Mouse (Mus musculus) monocyte, adult 5-6 weeks (primary cell): ENCODE results near the gene Eml4. TPM values are rescaled to one million over a fixed set of nuclear protein-coding genes. Genes with fewer than 3 reads are reported as not detected.
A peak's percentile ranks its signal among the peaks of the same experiment; 100 is the strongest.

Source experiments
- ATAC-seq: fragments of 153-309, 156-312 bp; replicated peaks from 2 replicates; pipeline ENCODE4 v1.8.0; 2017; ENCODE audit warnings: mild to moderate bottlenecking; ENCODE audit not compliant: low TSS enrichment, insufficient number of reproducible peaks, severe bottlenecking, poor library complexity, low FRiP score
- total RNA-seq: library from RNA; stranded (forward); fragments of 200-1000, 200-491, 200-594 nt; gene quantifications from 3 replicates; pipeline ENCODE4 v1.2.3, GENCODE M21; 2017

The Eml4 gene
- total RNA-seq, 1 experiment from 2014 or later = 60.9 TPM

DNA sequence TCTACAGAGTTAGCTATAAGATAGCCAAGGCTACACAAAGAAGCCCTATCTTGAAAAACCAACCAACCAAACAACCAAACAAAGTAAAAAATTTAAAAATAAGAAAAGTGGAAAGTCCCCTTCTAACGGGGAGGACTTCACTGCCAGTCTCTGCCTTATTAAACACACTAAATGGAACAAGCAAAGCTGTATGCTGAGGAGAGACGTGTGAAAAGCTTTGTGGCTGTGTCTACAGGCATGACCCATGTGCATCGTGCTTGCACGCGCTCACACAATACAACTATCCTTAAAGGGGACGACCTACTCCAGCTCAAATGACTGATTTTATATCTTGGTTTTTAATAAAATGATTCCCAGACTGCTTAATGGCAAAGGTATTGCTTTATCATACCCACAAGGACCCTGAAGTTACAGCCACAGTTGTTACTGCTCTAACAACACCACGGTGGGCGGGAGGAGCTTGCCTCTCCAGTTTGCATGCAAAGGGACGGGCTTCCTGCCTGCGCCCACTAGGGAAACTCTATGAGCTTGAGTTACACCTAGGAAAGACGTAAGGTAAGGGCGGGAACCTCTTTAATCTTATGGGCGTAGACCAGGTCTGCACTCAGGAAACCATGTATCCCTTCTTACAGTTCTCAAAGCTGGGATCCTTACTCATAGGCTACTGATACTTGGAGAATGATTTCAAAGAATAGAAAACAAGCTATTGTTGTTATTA, 11.2 kb upstream of the Eml4 start:
- no peak for ATAC-seq

DNA sequence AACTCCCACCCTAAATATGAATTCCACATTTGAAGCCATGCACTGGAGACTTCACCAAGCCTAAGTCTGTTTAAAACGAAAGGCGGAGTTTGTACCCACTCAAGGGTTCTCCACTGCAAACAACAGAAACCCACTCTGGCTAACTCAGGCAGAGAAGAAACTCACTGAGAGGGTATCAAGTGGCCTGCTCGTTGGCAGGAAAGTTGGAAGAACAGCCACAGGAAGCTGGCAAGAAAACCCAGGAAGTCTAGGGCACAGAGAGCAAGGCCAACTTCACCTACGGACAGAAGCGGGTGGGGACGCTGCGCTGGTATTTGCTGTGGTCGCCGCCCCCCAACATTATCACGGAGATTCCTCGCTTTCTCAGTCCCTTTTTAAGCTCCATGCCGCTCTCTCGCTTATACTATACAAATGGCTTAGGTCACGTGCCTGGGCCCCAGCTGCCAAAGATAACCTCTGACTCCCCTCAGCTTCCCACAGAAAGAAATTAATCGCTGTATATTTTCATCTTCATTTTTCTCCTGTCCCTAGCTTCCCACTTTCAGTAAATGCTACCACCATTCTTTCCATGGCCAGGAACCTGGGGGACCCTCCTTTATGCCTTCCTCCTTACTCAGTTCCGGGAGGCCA, 9.7 kb upstream of the Eml4 start:
- ATAC-seq = no peak

- no peak for ATAC-seq
Measured at GRCm38 (mm10) chr17:83344226-83344625, 6.5 kb upstream of the Eml4 start.

GRCm38 (mm10) chr17:83348056-83348822, 2.5 kb upstream of the Eml4 start:
- no peak for ATAC-seq

DNA sequence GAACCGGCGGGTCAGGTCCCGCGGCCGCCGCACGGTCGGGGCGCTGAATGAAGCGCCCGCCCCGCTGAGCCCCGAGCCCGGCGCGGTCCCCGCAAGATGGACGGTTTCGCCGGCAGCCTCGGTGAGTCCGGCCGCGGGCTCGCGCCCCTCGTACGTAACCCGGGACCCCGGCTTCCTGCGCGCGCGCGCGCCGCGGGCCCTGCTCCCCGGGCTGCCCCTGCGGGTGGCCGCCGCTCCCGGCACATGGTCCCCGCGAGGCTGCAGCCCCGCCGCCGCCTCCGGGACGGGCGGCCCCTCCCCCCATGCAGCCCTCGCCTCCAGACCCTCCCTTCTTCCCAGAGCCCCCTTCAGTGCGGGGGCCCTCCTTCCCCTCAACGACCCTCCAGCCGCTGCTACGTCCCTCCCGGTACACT, 394 bp downstream of the Eml4 start:
- no peak for ATAC-seq

DNA sequence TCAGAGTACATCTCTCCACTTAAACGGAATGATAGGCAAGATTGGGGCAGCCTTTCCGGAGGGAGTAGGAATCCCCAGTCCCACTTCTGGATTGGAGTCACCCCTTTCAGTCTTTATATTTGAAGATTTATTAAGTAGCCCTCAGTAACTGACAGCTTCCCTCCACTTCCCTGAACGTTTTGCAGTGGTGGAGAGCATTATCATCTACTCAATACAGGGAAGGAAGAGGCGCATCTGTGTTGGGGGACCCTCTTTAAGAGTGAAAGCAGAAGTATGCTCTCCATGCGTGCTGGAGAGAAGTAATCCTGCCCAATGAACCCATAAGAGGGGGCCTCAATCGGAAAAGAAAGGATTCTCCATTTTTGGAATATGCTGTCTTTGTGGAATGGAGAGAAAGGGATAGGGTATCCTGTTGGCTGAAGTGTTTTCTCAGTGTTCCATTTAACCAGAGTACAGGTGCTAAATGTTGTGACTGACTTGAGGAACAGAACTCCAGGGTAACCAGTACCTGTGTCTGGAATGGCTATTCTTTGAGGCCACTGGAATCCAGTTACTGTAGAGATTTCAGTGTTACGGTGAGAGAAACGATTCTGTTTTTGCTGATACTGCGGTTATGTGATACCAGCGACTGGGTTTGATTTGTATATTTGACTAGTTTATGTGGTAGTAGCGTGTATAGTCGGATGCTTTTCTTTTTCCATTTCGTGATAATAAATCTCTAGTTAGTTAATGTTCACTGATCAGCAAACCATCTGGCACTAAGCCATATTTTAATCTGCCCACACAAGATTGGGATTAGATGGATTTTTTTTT, 1.1 kb downstream of the Eml4 start:
- ATAC-seq = peak; percentile 46; the same call in 1 of the 2 replicates

DNA sequence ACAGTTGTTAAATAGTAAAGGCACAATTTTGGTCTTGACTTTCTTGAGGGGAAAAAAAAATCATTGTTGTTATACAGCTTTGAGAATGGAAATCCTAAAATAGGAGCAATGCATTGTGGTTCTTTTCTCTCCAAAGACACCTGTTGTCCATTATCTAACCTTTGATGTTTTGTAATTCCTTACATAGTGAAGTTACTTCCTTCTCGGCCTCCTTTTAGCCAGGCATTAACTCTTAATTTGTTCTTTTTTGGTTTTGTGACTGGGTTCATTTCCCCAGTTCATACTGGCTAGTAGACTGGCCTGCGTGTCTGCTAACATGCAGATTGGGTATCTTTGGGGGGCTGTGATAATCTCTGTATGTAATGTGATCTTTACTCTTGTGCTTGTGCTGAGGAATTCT, 1.7 kb downstream of the Eml4 start:
- ATAC-seq = no peak

DNA sequence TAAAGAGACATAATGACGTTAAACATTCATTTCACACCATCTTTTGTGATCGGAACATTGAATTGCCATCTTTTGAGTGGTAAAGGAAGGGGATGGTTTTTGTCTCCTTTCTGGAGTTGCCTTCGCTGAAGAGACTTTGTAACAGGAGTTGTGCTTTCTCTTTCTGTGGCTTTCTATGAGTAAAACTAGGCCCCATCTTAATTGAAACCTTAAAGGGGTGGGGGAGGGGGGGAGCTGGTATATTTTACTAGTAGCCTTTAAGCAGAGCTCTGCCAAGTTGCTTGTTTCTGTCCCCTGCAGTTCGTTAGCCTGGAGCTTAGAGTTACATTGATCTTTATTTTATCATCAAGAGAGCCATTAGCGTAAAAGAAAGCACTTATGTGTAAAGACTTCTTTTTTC, 2.3 kb downstream of the Eml4 start:
- ATAC-seq = no peak

- no peak for ATAC-seq
Measured at GRCm38 (mm10) chr17:83353460-83353859, 2.7 kb downstream of the Eml4 start.

DNA sequence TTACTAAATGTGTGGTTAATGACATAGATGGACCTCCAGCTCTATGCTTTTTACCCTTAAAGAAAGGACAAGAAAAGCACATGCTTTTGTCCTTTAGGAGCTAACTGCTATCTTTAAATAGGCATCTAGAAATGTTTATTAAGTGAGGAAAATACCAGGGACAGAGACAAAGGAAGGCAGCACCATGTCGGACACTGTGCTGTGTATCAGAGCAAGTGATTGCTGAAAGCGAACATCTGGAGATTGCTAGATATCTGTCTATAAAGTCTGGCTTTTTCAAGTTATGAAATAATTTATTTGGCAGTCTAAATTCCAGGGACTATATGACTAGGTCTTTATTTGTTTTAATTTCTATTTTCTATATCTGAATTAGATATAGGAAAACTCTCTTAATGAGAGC, 4.8 kb downstream of the Eml4 start:
- ATAC-seq = no peak

- ATAC-seq = no peak
Measured at GRCm38 (mm10) chr17:83359934-83360333, 9.2 kb downstream of the Eml4 start.

- no peak; the same call in 1 of the 2 replicates for ATAC-seq
Measured at GRCm38 (mm10) chr17:83360796-83361566, 10.2 kb downstream of the Eml4 start.

GRCm38 (mm10) chr17:83363081-83363480, 12.3 kb downstream of the Eml4 start:
- no peak for ATAC-seq

- no peak for ATAC-seq
Measured at GRCm38 (mm10) chr17:83364296-83364695, 13.6 kb downstream of the Eml4 start.

DNA sequence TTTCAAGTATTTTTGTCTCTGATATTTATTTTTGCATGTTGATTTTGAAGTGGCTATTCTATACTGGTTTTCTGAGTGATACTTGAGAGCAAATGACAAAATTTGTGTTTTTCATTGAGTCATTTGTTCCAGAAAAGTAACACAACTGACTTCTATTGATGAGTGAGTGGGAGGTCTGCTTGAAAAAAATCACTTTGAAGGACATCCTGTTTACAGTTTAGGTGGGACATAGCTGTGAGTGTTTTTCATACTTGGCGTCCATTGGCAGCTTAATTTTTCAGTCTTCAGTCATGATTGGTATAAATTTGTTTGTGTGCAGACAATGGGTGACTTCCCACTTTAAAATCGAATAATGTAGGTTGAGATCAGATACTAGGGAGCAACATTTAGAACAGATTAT, 14.4 kb downstream of the Eml4 start:
- no peak for ATAC-seq

DNA sequence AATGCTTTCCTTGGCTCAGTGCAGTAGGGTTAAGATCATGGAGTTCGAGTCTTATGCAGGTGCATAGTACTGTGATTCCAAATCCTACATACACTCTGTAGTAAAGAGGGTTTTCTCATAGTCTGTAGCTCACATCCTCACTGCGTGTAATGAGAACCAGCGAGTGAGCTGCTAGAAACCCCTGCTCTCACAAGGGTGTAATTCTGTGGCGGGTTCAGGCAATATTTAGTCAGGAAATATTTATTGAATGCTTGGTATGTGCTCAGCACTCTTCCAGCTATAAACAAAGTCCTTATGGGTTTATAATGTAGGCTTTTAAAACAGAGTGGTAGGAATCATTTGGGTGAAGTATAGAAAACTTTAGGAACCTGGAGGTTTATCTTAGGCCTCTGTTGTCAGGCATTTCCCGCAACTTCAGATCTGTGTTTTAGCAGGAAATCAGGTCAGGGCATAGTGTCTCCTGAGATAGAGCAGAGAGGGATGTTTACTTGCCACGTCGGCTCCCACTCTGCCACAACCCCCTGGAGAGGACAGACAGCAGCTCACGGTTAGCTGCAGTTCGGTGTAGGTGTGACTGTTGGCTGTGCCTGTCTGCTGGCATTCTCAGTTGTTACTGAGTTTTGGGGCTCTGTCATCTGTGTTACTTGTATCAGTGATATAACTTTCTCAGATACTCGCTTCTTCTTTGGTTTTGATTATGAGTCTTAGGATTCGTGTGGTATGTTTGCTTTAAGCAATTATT, 15.1 kb downstream of the Eml4 start:
- no peak for ATAC-seq

DNA sequence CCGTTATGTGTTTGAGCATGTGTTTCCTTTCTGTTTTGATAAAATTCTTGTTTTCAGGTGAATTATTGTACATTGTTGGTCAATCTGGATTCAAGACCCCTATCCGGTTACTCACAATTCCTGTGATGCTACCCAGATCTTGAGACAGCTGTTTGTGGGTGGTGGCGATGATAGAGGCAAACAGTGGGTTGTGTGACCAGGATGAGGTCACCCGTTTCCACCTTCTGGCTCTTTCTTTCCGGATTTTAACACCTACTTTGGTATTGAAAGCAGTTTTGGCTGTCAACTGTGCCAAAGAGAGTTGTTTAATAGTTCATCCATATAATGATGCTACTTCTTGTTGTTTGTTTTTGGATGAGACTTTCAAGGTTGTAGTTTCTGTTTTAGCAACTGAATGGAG, 16.7 kb downstream of the Eml4 start:
- no peak for ATAC-seq

GRCm38 (mm10) chr17:83374123-83374522, 23.4 kb downstream of the Eml4 start:
- no peak for ATAC-seq
